Mouse (Mus musculus) embryo, embryonic 10.5 days (tissue): ENCODE measurements around the gene Plekhh2.
A peak's percentile ranks its signal among the peaks of the same experiment; 100 is the strongest.
"Not testable (repeated sequence)": the region's sequence is repeated elsewhere in the genome, so short reads cannot be mapped to it uniquely, and the experiment has no call there.

Source experiments
- DNase-seq: peaks from one replicate; pipeline ENCODE4 v3.0.0-alpha.2; 2015; ENCODE audit warnings: low spot score

Plekhh2 gene

GRCm38 (mm10) chr17:84512516-84513085, 906 bp downstream of the Plekhh2 start:
- peak; percentile 51 for DNase-seq

GRCm38 (mm10) chr17:84515901-84516300, 4.2 kb downstream of the Plekhh2 start:
- no peak for DNase-seq

GRCm38 (mm10) chr17:84519346-84519745, 7.7 kb downstream of the Plekhh2 start:
- no peak for DNase-seq

- DNase-seq = no peak
Observed at GRCm38 (mm10) chr17:84520057-84520456, 8.4 kb downstream of the Plekhh2 start.

- no peak for DNase-seq
Observed at GRCm38 (mm10) chr17:84529356-84529755, 17.7 kb downstream of the Plekhh2 start.

- DNase-seq = peak; percentile 25
Observed at GRCm38 (mm10) chr17:84530202-84530796, 18.6 kb downstream of the Plekhh2 start.

- DNase-seq = peak; percentile 34
Observed at GRCm38 (mm10) chr17:84532909-84533499, 21.3 kb downstream of the Plekhh2 start.

GRCm38 (mm10) chr17:84533841-84534240, 22.1 kb downstream of the Plekhh2 start:
- no peak for DNase-seq

GRCm38 (mm10) chr17:84534632-84535031, 22.9 kb downstream of the Plekhh2 start:
- DNase-seq = no peak

GRCm38 (mm10) chr17:84535226-84535625, 23.5 kb downstream of the Plekhh2 start:
- no peak for DNase-seq

- no peak for DNase-seq
Observed at GRCm38 (mm10) chr17:84537301-84537700, 25.6 kb downstream of the Plekhh2 start.

- no peak for DNase-seq
Observed at GRCm38 (mm10) chr17:84537966-84538365, 26.3 kb downstream of the Plekhh2 start.

- DNase-seq = no peak
Observed at GRCm38 (mm10) chr17:84540603-84541002, 28.9 kb downstream of the Plekhh2 start.

- DNase-seq = peak; percentile 53
Observed at GRCm38 (mm10) chr17:84550902-84551877, 39.5 kb downstream of the Plekhh2 start.

- DNase-seq = peak; percentile 72
Observed at GRCm38 (mm10) chr17:84552230-84552629, 40.5 kb downstream of the Plekhh2 start.

- DNase-seq = not testable (repeated sequence)
Observed at GRCm38 (mm10) chr17:84564264-84564663, 52.6 kb downstream of the Plekhh2 start.

GRCm38 (mm10) chr17:84565762-84566161, 54.1 kb downstream of the Plekhh2 start:
- DNase-seq = no peak

GRCm38 (mm10) chr17:84566773-84567555, 55.3 kb downstream of the Plekhh2 start:
- peak; percentile 47 for DNase-seq

- no peak for DNase-seq
Observed at GRCm38 (mm10) chr17:84568807-84569206, 57.1 kb downstream of the Plekhh2 start.

GRCm38 (mm10) chr17:84569770-84570169, 58.1 kb downstream of the Plekhh2 start:
- DNase-seq = no peak

GRCm38 (mm10) chr17:84571629-84572028, 59.9 kb downstream of the Plekhh2 start:
- peak; percentile 37 for DNase-seq

GRCm38 (mm10) chr17:84573305-84573704, 61.6 kb downstream of the Plekhh2 start:
- DNase-seq = no peak
